Mouse (Mus musculus) lung, adult 2 months (tissue): ENCODE results near the gene Rnasek.

Source experiments
- CTCF ChIP-seq: fragments of 200-500 bp; IDR thresholded peaks from 2 replicates; pipeline ENCODE4 v1.5.1; 2011; ENCODE audit warnings: mild to moderate bottlenecking, low read length, control low read depth; ENCODE audit not compliant: insufficient read depth
- POLR2A ChIP-seq: fragments of 200-500 bp; IDR thresholded peaks from 2 replicates; pipeline ENCODE4 v1.6.1; 2011; ENCODE audit warnings: low read depth, mild to moderate bottlenecking, control low read depth, low read length, borderline replicate concordance; ENCODE audit errors: extremely low read depth

GRCm38 (mm10) chr11:70239541-70240279 is at the start of gene Rnasek, which contains the start of gene Gm21988:
- TF ChIP-seq CTCF (no peak), POLR2A (peak; percentile 83; the same call in 1 of the 2 replicates)
